Mouse (Mus musculus): ENCODE data around the gene Tshr. TPM values are rescaled to one million over a fixed set of nuclear protein-coding genes. Genes with fewer than 3 reads are reported as not detected.
"Not testable (repeated sequence)": the region's sequence is repeated elsewhere in the genome, so short reads cannot be mapped to it uniquely, and the experiment has no call there.

Gene Tshr
- polyA plus RNA-seq, 1 experiment from 2014 or later, result 0.13 TPM

DNA sequence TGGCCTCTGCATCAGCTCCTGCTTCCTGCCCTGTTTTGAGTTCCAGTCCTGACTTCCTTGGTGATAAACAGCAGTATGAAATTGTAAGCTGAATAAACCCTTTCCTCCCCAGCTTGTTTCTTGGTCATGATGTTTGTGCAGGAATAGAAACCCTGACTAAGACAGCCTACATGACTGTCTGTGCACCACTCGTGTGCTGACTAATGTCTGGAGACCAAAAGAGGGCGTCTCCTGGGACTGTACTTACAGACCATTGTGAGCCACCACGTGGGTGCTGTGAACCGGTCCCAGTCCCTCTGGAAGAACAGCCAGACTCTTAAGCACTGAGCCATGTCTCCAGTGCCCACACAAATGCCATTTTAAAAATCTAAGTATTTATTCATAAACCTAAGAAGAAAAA is 201.5 kb downstream of the Tshr start:
- H3K9me3 ChIP-seq (ENCODE audit: control insufficient read depth, low read length); H3K36me3 ChIP-seq (ENCODE audit: control insufficient read depth, insufficient read depth, low read length); H3K27ac ChIP-seq (replicated peaks; ENCODE audit: low read depth, low read length); H3K9ac ChIP-seq (ENCODE audit: low read length); H3K4me1 ChIP-seq (ENCODE audit: control insufficient read depth, insufficient read depth, low read length); H3K27me3 ChIP-seq (ENCODE audit: control insufficient read depth, insufficient read depth, low read length); H3K4me2 ChIP-seq (ENCODE audit: low read depth, severe bottlenecking); ATAC-seq (ENCODE audit: insufficient number of reproducible peaks, low FRiP score, low TSS enrichment, low read depth); H3K4me3 ChIP-seq (ENCODE audit: low read depth, low read length); DNase-seq (ENCODE audit: low spot score): not testable (repeated sequence)
- 96% methylated on average over 4 of the region's 4 CpGs for WGBS

- no peak overlapping the region for H3K27ac ChIP-seq (replicated peaks; ENCODE audit: low read depth, low read length)
- no peaks in the 10 kb centered on the region for H3K9me3 ChIP-seq (ENCODE audit: control insufficient read depth, low read length)
- no peaks in the 10 kb centered on the region for H3K27me3 ChIP-seq (ENCODE audit: control insufficient read depth, insufficient read depth, low read length)
- H3K9ac ChIP-seq (ENCODE audit: low read length), result no peak overlapping the region
- DNase-seq (ENCODE audit: low spot score) (no peak), ATAC-seq (ENCODE audit: insufficient number of reproducible peaks, low FRiP score, low TSS enrichment, low read depth) (no peak)
- H3K4me2 ChIP-seq (ENCODE audit: low read depth, severe bottlenecking), result peak overlapping the region; percentile 47
- H3K4me3 ChIP-seq (ENCODE audit: low read depth, low read length), result peak overlapping the region; percentile 65
- WGBS, result 48% methylated on average over 3 of the region's 3 CpGs
- peaks cover 10% of the 10 kb centered on the region for H3K36me3 ChIP-seq (ENCODE audit: control insufficient read depth, insufficient read depth, low read length)
- 0 out of 2 replicates have a peak, but pooled peaks cover 3% of the 10 kb centered on the region for H3K4me1 ChIP-seq (ENCODE audit: control insufficient read depth, insufficient read depth, low read length)
Measured at GRCm38 (mm10) chr12:91587077-91587476, 202.7 kb downstream of the Tshr start.

- H3K27ac ChIP-seq (replicated peaks; ENCODE audit: low read depth, low read length), result peak overlapping the region; percentile 31; the same call in 1 of the 2 replicates
- H3K4me3 ChIP-seq (ENCODE audit: low read depth, low read length), result peak overlapping the region; percentile 65
- peak overlapping the region; percentile 47 for H3K4me2 ChIP-seq (ENCODE audit: low read depth, severe bottlenecking)
- DNase-seq (ENCODE audit: low spot score), result no peak
- H3K36me3 ChIP-seq (ENCODE audit: control insufficient read depth, insufficient read depth, low read length), result peaks cover 8% of the 10 kb centered on the region
- peak overlapping the region; percentile 100 for H3K9ac ChIP-seq (ENCODE audit: low read length)
- WGBS, result 11% methylated on average over 5 of the region's 5 CpGs
- H3K27me3 ChIP-seq (ENCODE audit: control insufficient read depth, insufficient read depth, low read length), result no peaks in the 10 kb centered on the region
- H3K4me1 ChIP-seq (ENCODE audit: control insufficient read depth, insufficient read depth, low read length), result 0 out of 2 replicates have a peak, but pooled peaks cover 3% of the 10 kb centered on the region
- no peak for ATAC-seq (ENCODE audit: insufficient number of reproducible peaks, low FRiP score, low TSS enrichment, low read depth)
- H3K9me3 ChIP-seq (ENCODE audit: control insufficient read depth, low read length), result no peaks in the 10 kb centered on the region
Measured at GRCm38 (mm10) chr12:91587491-91588033, 203.2 kb downstream of the Tshr start.

DNA sequence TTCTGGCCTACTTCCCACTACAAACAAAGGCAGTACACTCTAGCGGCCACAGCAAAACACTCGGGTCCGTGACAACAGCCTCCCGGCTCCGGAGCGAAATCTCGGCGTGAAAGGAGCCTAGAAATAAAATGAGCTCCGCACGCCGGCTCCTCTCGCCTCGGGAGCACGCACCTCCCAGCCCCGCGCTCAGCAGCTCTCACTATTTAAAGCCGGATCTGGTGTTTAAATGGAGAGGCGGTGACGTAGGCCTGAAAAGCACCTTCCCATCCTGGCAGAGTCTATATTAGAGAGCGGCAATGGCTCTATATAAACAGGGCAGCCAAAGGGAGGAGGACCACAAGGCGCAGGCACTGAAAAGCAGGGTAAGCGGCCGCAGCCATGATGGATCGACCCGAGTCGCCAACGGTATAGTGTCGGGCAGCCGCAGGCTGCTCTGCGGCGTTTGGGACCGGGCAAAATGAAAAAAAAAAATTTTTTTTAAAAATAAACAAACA is 203.9 kb downstream of the Tshr start:
- H3K9ac ChIP-seq (ENCODE audit: low read length), result peak overlapping the region; percentile 100
- no peaks in the 10 kb centered on the region for H3K9me3 ChIP-seq (ENCODE audit: control insufficient read depth, low read length)
- peak; percentile 90 for ATAC-seq (ENCODE audit: insufficient number of reproducible peaks, low FRiP score, low TSS enrichment, low read depth)
- 0% methylated on average over 32 of the region's 32 CpGs for WGBS
- peak overlapping the region; percentile 65 for H3K4me3 ChIP-seq (ENCODE audit: low read depth, low read length)
- no peaks in the 10 kb centered on the region for H3K27me3 ChIP-seq (ENCODE audit: control insufficient read depth, insufficient read depth, low read length)
- H3K4me2 ChIP-seq (ENCODE audit: low read depth, severe bottlenecking), result peak overlapping the region; percentile 47
- peak; percentile 93 for DNase-seq (ENCODE audit: low spot score)
- H3K36me3 ChIP-seq (ENCODE audit: control insufficient read depth, insufficient read depth, low read length), result peaks cover 8% of the 10 kb centered on the region
- 0 out of 2 replicates have a peak, but pooled peaks cover 3% of the 10 kb centered on the region for H3K4me1 ChIP-seq (ENCODE audit: control insufficient read depth, insufficient read depth, low read length)
- H3K27ac ChIP-seq (replicated peaks; ENCODE audit: low read depth, low read length), result peak overlapping the region; percentile 100

- H3K4me1 ChIP-seq (ENCODE audit: control insufficient read depth, insufficient read depth, low read length), result 0 out of 2 replicates have a peak, but pooled peaks cover 3% of the 10 kb centered on the region
- under 1% methylated on average over 61 of the region's 83 CpGs for WGBS
- no peaks in the 10 kb centered on the region for H3K27me3 ChIP-seq (ENCODE audit: control insufficient read depth, insufficient read depth, low read length)
- peak overlapping the region; percentile 47; the same call in 1 of the 2 replicates for H3K4me2 ChIP-seq (ENCODE audit: low read depth, severe bottlenecking)
- peaks cover 8% of the 10 kb centered on the region for H3K36me3 ChIP-seq (ENCODE audit: control insufficient read depth, insufficient read depth, low read length)
- peak overlapping the region; percentile 65 for H3K4me3 ChIP-seq (ENCODE audit: low read depth, low read length)
- DNase-seq (ENCODE audit: low spot score), result peak; percentile 67
- peak overlapping the region; percentile 100 for H3K27ac ChIP-seq (replicated peaks; ENCODE audit: low read depth, low read length)
- no peak for ATAC-seq (ENCODE audit: insufficient number of reproducible peaks, low FRiP score, low TSS enrichment, low read depth)
- H3K9me3 ChIP-seq (ENCODE audit: control insufficient read depth, low read length), result no peaks in the 10 kb centered on the region
- H3K9ac ChIP-seq (ENCODE audit: low read length), result peak overlapping the region; percentile 100
Measured at GRCm38 (mm10) chr12:91588670-91589541, 204.5 kb downstream of the Tshr start.

GRCm38 (mm10) chr12:91589542-91589846 is 205.1 kb downstream of the Tshr start:
- peak overlapping the region; percentile 100 for H3K9ac ChIP-seq (ENCODE audit: low read length)
- ATAC-seq (ENCODE audit: insufficient number of reproducible peaks, low FRiP score, low TSS enrichment, low read depth) (no peak), DNase-seq (ENCODE audit: low spot score) (no peak)
- WGBS, result 0% methylated on average over 11 of the region's 11 CpGs
- no peaks in the 10 kb centered on the region for H3K9me3 ChIP-seq (ENCODE audit: control insufficient read depth, low read length)
- peak overlapping the region; percentile 22; the same call in 1 of the 2 replicates for H3K4me2 ChIP-seq (ENCODE audit: low read depth, severe bottlenecking)
- H3K36me3 ChIP-seq (ENCODE audit: control insufficient read depth, insufficient read depth, low read length), result peaks cover 8% of the 10 kb centered on the region
- H3K27me3 ChIP-seq (ENCODE audit: control insufficient read depth, insufficient read depth, low read length), result no peaks in the 10 kb centered on the region
- peak overlapping the region; percentile 100 for H3K27ac ChIP-seq (replicated peaks; ENCODE audit: low read depth, low read length)
- H3K4me1 ChIP-seq (ENCODE audit: control insufficient read depth, insufficient read depth, low read length), result 0 out of 2 replicates have a peak, but pooled peaks cover 3% of the 10 kb centered on the region
- peak overlapping the region; percentile 65 for H3K4me3 ChIP-seq (ENCODE audit: low read depth, low read length)

GRCm38 (mm10) chr12:91589847-91590690 is 205.7 kb downstream of the Tshr start, which contains the start of gene Gtf2a1:
Gene Gtf2a1, minus strand, starts transcription at chr12:91590487.
- H3K9ac ChIP-seq (ENCODE audit: low read length), result peak within 1 kb of the TSS; percentile 100
- peaks cover 5% of the 10 kb centered on the region for H3K36me3 ChIP-seq (ENCODE audit: control insufficient read depth, insufficient read depth, low read length)
- no peaks in the 10 kb centered on the region for H3K9me3 ChIP-seq (ENCODE audit: control insufficient read depth, low read length)
- 0 out of 2 replicates have a peak, but pooled peaks cover 3% of the 10 kb centered on the region for H3K4me1 ChIP-seq (ENCODE audit: control insufficient read depth, insufficient read depth, low read length)
- no peaks in the 10 kb centered on the region for H3K27me3 ChIP-seq (ENCODE audit: control insufficient read depth, insufficient read depth, low read length)
- H3K4me3 ChIP-seq (ENCODE audit: low read depth, low read length), result peak within 1 kb of the TSS; percentile 65
- DNase-seq (ENCODE audit: low spot score) (peak; percentile 97), ATAC-seq (ENCODE audit: insufficient number of reproducible peaks, low FRiP score, low TSS enrichment, low read depth) (peak; percentile 88)
- H3K4me2 ChIP-seq (ENCODE audit: low read depth, severe bottlenecking), result peak within 1 kb of the TSS; percentile 48
- WGBS, result under 1% methylated on average over 58 of the region's 99 CpGs
- peak within 1 kb of the TSS; percentile 100 for H3K27ac ChIP-seq (replicated peaks; ENCODE audit: low read depth, low read length)

All from limb, embryonic 11.5 days (tissue).